Mouse (Mus musculus): ENCODE results near the gene Myadml2.

Myadml2 gene

GRCm38 (mm10) chr11:120660301-120661075, 12.5 kb upstream of the Myadml2 start:
- DNase-seq = peak in 1 of 2 experiments; percentile 22

GRCm38 (mm10) chr11:120659509-120660300, 11.7 kb upstream of the Myadml2 start:
- no peak for DNase-seq

GRCm38 (mm10) chr11:120658876-120659410, 11.0 kb upstream of the Myadml2 start:
- peak; percentile 59 to 82 for DNase-seq

GRCm38 (mm10) chr11:120657301-120657700, 9.3 kb upstream of the Myadml2 start:
- DNase-seq = no peak

GRCm38 (mm10) chr11:120654741-120655140, 6.8 kb upstream of the Myadml2 start:
- DNase-seq = no peak

- no peak for DNase-seq
Measured at GRCm38 (mm10) chr11:120651872-120652271, 3.9 kb upstream of the Myadml2 start.

GRCm38 (mm10) chr11:120647047-120647830, 719 bp downstream of the Myadml2 start:
- DNase-seq = no peak

- DNase-seq = peak; percentile 81 to 91
Measured at GRCm38 (mm10) chr11:120643601-120643987, 4.4 kb downstream of the Myadml2 start, which contains the start of gene Pycr1. Pycr1 (minus strand) TSS chr11:120643769.

- DNase-seq = no peak
Measured at GRCm38 (mm10) chr11:120642939-120643600, 4.9 kb downstream of the Myadml2 start.

GRCm38 (mm10) chr11:120641869-120642268, 6.1 kb downstream of the Myadml2 start:
- no peak for DNase-seq

GRCm38 (mm10) chr11:120641255-120641654, 6.7 kb downstream of the Myadml2 start:
- no peak for DNase-seq

- DNase-seq = no peak
Measured at GRCm38 (mm10) chr11:120634810-120635209, 13.1 kb downstream of the Myadml2 start.

GRCm38 (mm10) chr11:120633520-120634343, 14.2 kb downstream of the Myadml2 start, which contains the start of gene Mafg:
Mafg (minus strand) TSS chr11:120633600.
- peak; percentile 85 for DNase-seq

GRCm38 (mm10) chr11:120632559-120633519, 15.1 kb downstream of the Myadml2 start:
- DNase-seq = peak; percentile 52 to 68

GRCm38 (mm10) chr11:120631726-120632448, 16.1 kb downstream of the Myadml2 start:
- DNase-seq = no peak

- no peak for DNase-seq
Measured at GRCm38 (mm10) chr11:120630881-120631725, 16.9 kb downstream of the Myadml2 start.

GRCm38 (mm10) chr11:120630401-120630871, 17.5 kb downstream of the Myadml2 start:
- no peak for DNase-seq

- peak in 1 of 2 experiments; percentile 30 for DNase-seq
Measured at GRCm38 (mm10) chr11:120629911-120630310, 18.0 kb downstream of the Myadml2 start.

Data from spleen, adult 18-20 months (tissue).